Mouse (Mus musculus): ENCODE measurements at regions not wholly inside any gene's neighbourhood (a gene's known extent, or its start where the extent isn't known, plus 50 kb on each side); places are given as distances from the start of the nearest gene placed in this dataset.

DNA sequence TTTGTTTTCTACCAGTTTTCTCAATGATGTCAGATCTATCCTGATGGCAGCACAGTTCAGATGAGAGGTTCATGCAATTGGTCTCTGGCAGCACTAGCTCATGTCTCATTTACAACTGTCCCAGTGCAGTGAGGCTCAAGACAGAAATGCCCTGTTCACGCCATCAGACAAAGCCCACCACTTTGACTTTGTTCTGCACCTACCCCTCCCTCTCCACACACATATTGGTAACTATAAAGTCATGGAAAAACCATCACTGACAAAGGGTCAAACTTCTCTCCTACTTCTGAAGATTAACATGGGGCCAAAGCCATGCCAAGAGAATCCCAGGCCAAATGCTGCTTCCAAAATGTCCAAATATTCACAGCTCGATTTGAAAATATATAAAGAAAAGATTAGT lies 302.7 kb downstream of the Slc30a10 start:
- H3K9ac ChIP-seq (ENCODE audit: low read depth, low read length, severe bottlenecking) = no peak overlapping the region
- no peaks in the 10 kb centered on the region for H3K36me3 ChIP-seq (ENCODE audit: control insufficient read depth, insufficient read depth, low read length)
- no peak overlapping the region for H3K4me2 ChIP-seq (replicated peaks; ENCODE audit: low read depth, low read length, severe bottlenecking)
- H3K4me1 ChIP-seq (ENCODE audit: control insufficient read depth, insufficient read depth, low read length) = peaks cover 11% of the 10 kb centered on the region
- H3K9me3 ChIP-seq (ENCODE audit: control insufficient read depth, low read length) = no peaks in the 10 kb centered on the region
- no peak overlapping the region for H3K4me3 ChIP-seq (replicated peaks; ENCODE audit: low read length)
- no peak overlapping the region for H3K27ac ChIP-seq (replicated peaks; ENCODE audit: low read depth, low read length)
- H3K27me3 ChIP-seq (ENCODE audit: control insufficient read depth, insufficient read depth, low read length) = no peaks in the 10 kb centered on the region
- no peak for DNase-seq (ENCODE audit: low spot score)
- WGBS = 59% methylated on average over 2 of the region's 2 CpGs
- TF ChIP-seq POLR2A (IDR thresholded peaks at IDR 0.05; ENCODE audit: borderline replicate concordance, extremely low read depth, insufficient read depth, insufficient read length) = no peak
- no peak for ATAC-seq (ENCODE audit: low FRiP score, low read depth)

DNA sequence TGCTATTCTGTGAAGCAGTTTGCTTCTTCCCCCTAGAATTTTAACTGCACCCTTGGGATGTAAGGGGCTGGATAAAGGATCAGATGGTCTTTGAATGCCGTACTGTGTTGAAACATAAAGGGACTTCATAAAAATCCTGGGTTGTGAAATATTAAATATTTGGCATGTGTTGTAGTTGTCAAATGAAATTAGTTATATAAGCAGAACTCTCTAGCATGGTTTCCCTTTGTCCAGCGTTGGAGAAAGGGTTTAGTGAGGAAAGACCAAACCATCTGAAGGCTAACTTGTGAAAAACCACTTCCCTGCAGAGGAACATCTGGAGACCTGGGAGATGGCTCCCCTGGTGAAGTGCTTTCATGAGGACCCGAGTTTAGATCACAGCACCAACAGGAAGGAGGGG lies 319.6 kb downstream of the Slc30a10 start:
- Histone ChIP-seq H3K4me1 (ENCODE audit: control insufficient read depth, insufficient read depth, low read length) (peaks cover 18% of the 10 kb centered on the region), H3K9me3 (ENCODE audit: control insufficient read depth, low read length) (no peaks in the 10 kb centered on the region), H3K4me2 (replicated peaks; ENCODE audit: low read depth, low read length, severe bottlenecking) (no peak overlapping the region), H3K36me3 (ENCODE audit: control insufficient read depth, insufficient read depth, low read length) (no peaks in the 10 kb centered on the region), H3K27me3 (ENCODE audit: control insufficient read depth, insufficient read depth, low read length) (no peaks in the 10 kb centered on the region), H3K4me3 (replicated peaks; ENCODE audit: low read length) (no peak overlapping the region), H3K9ac (ENCODE audit: low read depth, low read length, severe bottlenecking) (no peak overlapping the region), H3K27ac (replicated peaks; ENCODE audit: low read depth, low read length) (no peak overlapping the region)
- TF ChIP-seq POLR2A (IDR thresholded peaks at IDR 0.05; ENCODE audit: borderline replicate concordance, extremely low read depth, insufficient read depth, insufficient read length) = no peak
- 13% methylated on average over 3 of the region's 3 CpGs for WGBS
- ATAC-seq (ENCODE audit: low FRiP score, low read depth) (no peak), DNase-seq (ENCODE audit: low spot score) (no peak)

DNA sequence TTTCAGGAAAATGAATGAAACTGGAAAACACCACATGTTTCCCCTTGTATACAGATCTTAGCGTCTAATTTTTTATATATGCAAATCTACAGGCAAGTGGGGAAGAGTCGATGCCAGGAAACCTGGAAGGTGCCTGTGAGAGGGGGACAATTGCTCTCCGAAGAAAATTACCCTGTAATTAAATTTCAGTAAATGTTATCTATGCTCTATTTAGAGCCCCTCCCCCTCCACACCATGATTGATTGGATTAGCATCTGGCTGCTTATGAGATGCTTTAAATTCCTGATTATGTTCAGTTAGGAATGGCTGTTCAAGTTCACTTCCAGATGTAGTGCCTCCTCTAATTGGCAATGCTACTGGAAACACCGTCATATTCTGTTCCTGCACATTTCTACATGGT lies 325.0 kb downstream of the Slc30a10 start:
- 51% methylated on average over 4 of the region's 4 CpGs for WGBS
- no peaks in the 10 kb centered on the region for H3K9me3 ChIP-seq (ENCODE audit: control insufficient read depth, low read length)
- H3K4me2 ChIP-seq (replicated peaks; ENCODE audit: low read depth, low read length, severe bottlenecking) = no peak overlapping the region
- H3K4me3 ChIP-seq (replicated peaks; ENCODE audit: low read length) = no peak overlapping the region
- no peaks in the 10 kb centered on the region for H3K36me3 ChIP-seq (ENCODE audit: control insufficient read depth, insufficient read depth, low read length)
- no peak for TF ChIP-seq POLR2A (IDR thresholded peaks at IDR 0.05; ENCODE audit: borderline replicate concordance, extremely low read depth, insufficient read depth, insufficient read length)
- no peaks in the 10 kb centered on the region for H3K27me3 ChIP-seq (ENCODE audit: control insufficient read depth, insufficient read depth, low read length)
- H3K4me1 ChIP-seq (ENCODE audit: control insufficient read depth, insufficient read depth, low read length) = 0 out of 2 replicates have a peak, but pooled peaks cover 2% of the 10 kb centered on the region
- DNase-seq (ENCODE audit: low spot score) (no peak), ATAC-seq (ENCODE audit: low FRiP score, low read depth) (no peak)
- H3K9ac ChIP-seq (ENCODE audit: low read depth, low read length, severe bottlenecking) = no peak overlapping the region
- no peak overlapping the region for H3K27ac ChIP-seq (replicated peaks; ENCODE audit: low read depth, low read length)

DNA sequence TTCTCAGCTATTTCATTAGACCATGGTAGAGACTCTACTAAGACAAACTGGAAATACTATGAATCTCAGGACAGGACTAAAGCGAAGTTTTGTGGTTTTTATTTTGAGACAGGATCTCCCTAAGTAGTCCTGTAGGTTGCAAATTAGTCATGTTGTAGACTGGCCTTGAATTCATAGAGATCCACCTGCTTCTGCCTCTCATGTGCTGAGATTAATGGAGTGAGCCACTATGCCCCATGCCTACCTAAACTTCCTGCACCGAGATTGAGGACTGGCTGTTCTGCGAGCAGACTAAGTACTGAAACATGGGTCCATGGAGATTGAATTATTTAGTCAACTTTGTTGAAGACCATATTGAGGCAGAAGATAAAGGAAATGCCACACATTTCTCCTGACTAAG lies 315.0 kb downstream of the Lyplal1 start:
- Histone ChIP-seq H3K36me3 (ENCODE audit: control insufficient read depth, insufficient read depth, low read length) (no peaks in the 10 kb centered on the region), H3K9me3 (ENCODE audit: control insufficient read depth, low read length) (no peaks in the 10 kb centered on the region), H3K27me3 (ENCODE audit: control insufficient read depth, insufficient read depth, low read length) (no peaks in the 10 kb centered on the region), H3K4me2 (replicated peaks; ENCODE audit: low read depth, low read length, severe bottlenecking) (no peak overlapping the region), H3K4me3 (replicated peaks; ENCODE audit: low read length) (no peak overlapping the region), H3K27ac (replicated peaks; ENCODE audit: low read depth, low read length) (no peak overlapping the region), H3K9ac (ENCODE audit: low read depth, low read length, severe bottlenecking) (no peak overlapping the region), H3K4me1 (ENCODE audit: control insufficient read depth, insufficient read depth, low read length) (peaks cover 10% of the 10 kb centered on the region)
- DNase-seq (ENCODE audit: low spot score) (no peak), ATAC-seq (ENCODE audit: low FRiP score, low read depth) (no peak)
- TF ChIP-seq POLR2A (IDR thresholded peaks at IDR 0.05; ENCODE audit: borderline replicate concordance, extremely low read depth, insufficient read depth, insufficient read length) = no peak
- 84% methylated on average over 3 of the region's 3 CpGs for WGBS

DNA sequence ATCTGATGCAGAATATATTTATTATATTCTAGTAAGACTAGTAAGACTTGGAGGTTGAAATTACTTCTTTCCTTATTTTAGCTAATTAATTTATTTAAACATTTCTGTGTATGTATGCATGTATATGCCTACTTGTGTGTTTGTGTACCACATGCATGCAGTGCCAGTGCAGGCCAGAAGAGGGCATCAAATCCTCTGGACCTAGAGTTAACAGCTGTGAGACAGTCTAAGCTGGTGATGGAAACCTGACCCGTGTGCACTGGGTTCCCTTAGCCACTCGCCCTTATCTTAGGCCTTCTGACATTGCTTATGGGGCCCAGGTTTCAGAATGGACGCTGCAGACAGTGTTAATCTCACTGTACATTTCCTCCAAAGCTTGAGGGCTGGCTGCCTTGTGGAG lies 302.2 kb downstream of the Lyplal1 start:
- H3K9ac ChIP-seq (ENCODE audit: low read depth, low read length, severe bottlenecking) = no peak overlapping the region
- no peak overlapping the region for H3K4me2 ChIP-seq (replicated peaks; ENCODE audit: low read depth, low read length, severe bottlenecking)
- ATAC-seq (ENCODE audit: low FRiP score, low read depth) = no peak
- no peak for DNase-seq (ENCODE audit: low spot score)
- no peak for TF ChIP-seq POLR2A (IDR thresholded peaks at IDR 0.05; ENCODE audit: borderline replicate concordance, extremely low read depth, insufficient read depth, insufficient read length)
- H3K4me1 ChIP-seq (ENCODE audit: control insufficient read depth, insufficient read depth, low read length) = 0 out of 2 replicates have a peak, but pooled peaks cover 2% of the 10 kb centered on the region
- no peaks in the 10 kb centered on the region for H3K27me3 ChIP-seq (ENCODE audit: control insufficient read depth, insufficient read depth, low read length)
- no peak overlapping the region for H3K27ac ChIP-seq (replicated peaks; ENCODE audit: low read depth, low read length)
- H3K9me3 ChIP-seq (ENCODE audit: control insufficient read depth, low read length) = no peaks in the 10 kb centered on the region
- 90% methylated on average over 3 of the region's 3 CpGs for WGBS
- H3K4me3 ChIP-seq (replicated peaks; ENCODE audit: low read length) = no peak overlapping the region
- H3K36me3 ChIP-seq (ENCODE audit: control insufficient read depth, insufficient read depth, low read length) = no peaks in the 10 kb centered on the region

DNA sequence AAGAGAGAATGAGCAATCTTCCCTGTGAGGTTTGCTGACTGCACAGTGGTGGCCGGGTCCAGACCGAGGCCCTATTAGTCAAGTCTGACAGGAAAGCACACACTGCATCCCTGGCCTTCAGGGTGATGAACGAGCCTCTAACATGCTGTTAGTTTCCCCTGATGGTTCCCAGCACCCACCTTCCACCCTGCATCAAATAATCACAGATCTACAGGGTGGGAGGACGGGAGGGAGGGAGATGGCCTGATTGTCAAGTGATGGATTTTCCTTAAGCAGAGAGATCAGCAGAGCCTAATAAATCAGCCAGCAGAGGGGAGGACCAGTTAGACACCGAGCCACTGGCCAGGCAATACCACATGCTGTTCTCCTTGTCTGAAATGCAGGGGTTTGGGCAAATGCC lies 298.1 kb downstream of the Lyplal1 start:
- Histone ChIP-seq H3K4me1 (ENCODE audit: control insufficient read depth, insufficient read depth, low read length) (peaks cover 2% of the 10 kb centered on the region; the same call in 1 of the 2 replicates), H3K9me3 (ENCODE audit: control insufficient read depth, low read length) (no peaks in the 10 kb centered on the region), H3K36me3 (ENCODE audit: control insufficient read depth, insufficient read depth, low read length) (no peaks in the 10 kb centered on the region), H3K4me2 (replicated peaks; ENCODE audit: low read depth, low read length, severe bottlenecking) (no peak overlapping the region), H3K27ac (replicated peaks; ENCODE audit: low read depth, low read length) (no peak overlapping the region), H3K4me3 (replicated peaks; ENCODE audit: low read length) (no peak overlapping the region), H3K9ac (ENCODE audit: low read depth, low read length, severe bottlenecking) (no peak overlapping the region), H3K27me3 (ENCODE audit: control insufficient read depth, insufficient read depth, low read length) (no peaks in the 10 kb centered on the region)
- 23% methylated on average over 5 of the region's 5 CpGs for WGBS
- DNase-seq (ENCODE audit: low spot score) = no peak
- no peak for TF ChIP-seq POLR2A (IDR thresholded peaks at IDR 0.05; ENCODE audit: borderline replicate concordance, extremely low read depth, insufficient read depth, insufficient read length)
- no peak for ATAC-seq (ENCODE audit: low FRiP score, low read depth)
